Mouse (Mus musculus) brain, embryonic 18.5 days (tissue): Measurements from ENCODE around the gene Clpb.
A peak's percentile ranks its signal among the peaks of the same experiment; 100 is the strongest.
"Not testable (repeated sequence)": the region's sequence is repeated elsewhere in the genome, so short reads cannot be mapped to it uniquely, and the experiment has no call there.

Source experiments
- DNase-seq: peaks from one replicate; pipeline ENCODE4 v3.0.0-alpha.2; 2012; ENCODE audit warnings: low read depth, low spot score

Clpb gene

GRCm38 (mm10) chr7:101663514-101664159, at the start of gene Clpb:
Gene Clpb, plus strand, starts transcription at chr7:101663633.
- DNase-seq = peak; percentile 95

GRCm38 (mm10) chr7:101615406-101615805, 48.0 kb upstream of the Clpb start:
- no peak for DNase-seq

- DNase-seq = no peak
Observed at GRCm38 (mm10) chr7:101616136-101616835, 47.1 kb upstream of the Clpb start.

- no peak for DNase-seq
Observed at GRCm38 (mm10) chr7:101617438-101618165, 45.8 kb upstream of the Clpb start.

DNA sequence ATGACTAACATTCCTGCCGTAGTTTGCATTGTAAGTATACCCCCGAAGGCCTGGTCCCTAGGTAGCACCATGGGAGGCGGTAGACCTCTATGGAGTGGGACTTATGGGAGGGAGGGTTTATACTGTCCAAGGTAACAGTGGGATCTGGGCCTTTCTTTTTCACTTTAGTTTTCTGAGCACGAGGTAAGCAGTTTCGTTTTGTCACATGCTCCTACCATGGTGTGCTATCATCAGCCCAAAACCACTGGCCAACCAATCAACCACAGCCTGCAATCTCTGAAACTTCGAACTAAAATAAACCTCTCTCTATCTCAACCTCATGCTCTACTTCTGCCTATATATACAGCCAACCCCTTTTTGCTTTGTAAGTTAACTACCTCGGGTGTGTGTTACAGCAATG, 45.2 kb upstream of the Clpb start:
- DNase-seq = no peak

DNA sequence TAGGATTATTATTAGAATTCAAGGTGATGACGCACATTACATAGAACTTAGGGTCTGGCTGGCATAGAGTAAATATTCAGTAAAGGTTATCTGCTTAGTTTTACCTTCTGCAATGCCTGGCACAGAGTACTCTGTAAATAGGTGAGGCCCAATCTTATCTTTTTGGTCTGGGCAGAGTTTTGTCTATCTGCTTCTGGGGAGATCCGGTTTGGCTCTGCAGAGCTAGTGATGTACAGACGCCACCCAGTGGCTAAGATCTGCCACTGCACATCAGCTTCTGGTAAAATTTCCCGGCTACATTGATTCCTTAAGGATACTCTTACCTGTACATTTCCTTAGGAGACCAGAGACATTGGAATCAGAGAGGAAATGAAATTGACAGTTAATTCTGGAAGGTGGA, 43.1 kb upstream of the Clpb start:
- DNase-seq = no peak

- DNase-seq = not testable (repeated sequence)
Observed at GRCm38 (mm10) chr7:101621861-101622260, 41.6 kb upstream of the Clpb start.

DNA sequence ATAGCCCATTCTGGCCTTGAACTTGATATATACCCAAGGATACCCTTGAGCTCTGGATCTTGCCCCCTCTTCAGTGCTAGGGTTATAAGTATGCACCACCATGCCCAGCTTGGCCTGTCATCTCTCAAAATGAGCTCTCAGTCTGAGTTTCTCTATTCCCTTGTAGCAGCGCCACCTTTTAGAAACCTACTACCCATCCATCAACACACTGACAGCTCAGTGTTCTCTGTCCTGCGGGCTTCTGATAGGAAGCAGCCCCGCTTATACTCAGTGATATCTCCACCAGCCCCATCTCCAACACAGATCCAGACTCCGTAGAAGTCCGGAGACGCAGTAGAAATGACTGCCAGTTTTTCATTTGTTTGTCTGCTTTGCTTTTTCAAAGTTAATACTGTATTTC, 39.1 kb upstream of the Clpb start:
- no peak for DNase-seq

DNA sequence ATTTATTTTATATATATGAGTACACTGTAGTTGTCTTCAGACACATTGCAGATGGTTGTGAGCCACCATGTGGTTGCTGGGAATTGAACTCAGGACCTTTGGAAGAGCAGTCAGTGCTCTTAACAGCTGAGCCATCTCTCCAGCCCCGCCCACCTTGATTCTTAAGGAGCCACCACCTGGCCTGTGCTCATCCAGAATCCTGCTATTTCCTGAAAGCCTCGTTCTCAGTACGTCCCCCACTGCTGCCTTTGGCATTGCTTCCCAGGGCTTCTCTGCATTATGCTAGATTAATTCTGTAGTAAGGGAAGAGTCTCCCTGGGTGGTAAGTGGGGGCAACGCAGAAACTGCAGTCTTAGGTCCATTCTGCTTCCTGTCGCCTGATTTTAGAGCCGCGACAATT, 36.3 kb upstream of the Clpb start:
- not testable (repeated sequence) for DNase-seq

DNA sequence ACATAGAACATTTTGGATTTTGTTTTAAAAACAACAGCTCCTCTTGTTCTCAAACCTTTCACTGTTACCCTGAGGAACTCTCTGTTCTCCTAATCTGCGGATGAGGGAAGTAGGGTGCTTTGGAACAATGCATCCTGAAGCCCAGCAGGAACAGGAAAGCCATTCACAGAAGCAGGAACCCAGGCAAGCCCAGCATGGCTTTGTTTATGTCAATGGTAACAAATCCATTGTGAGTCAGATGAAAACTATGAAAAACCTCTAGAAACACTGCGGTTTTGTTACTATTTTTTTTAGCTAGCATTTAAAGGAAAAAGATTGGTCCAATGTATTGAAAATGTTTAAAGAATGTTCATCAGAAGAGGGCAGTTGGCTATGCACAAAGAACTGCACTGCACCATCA, 35.0 kb upstream of the Clpb start:
- DNase-seq = no peak

- DNase-seq = no peak
Observed at GRCm38 (mm10) chr7:101633629-101634177, 29.7 kb upstream of the Clpb start.

DNA sequence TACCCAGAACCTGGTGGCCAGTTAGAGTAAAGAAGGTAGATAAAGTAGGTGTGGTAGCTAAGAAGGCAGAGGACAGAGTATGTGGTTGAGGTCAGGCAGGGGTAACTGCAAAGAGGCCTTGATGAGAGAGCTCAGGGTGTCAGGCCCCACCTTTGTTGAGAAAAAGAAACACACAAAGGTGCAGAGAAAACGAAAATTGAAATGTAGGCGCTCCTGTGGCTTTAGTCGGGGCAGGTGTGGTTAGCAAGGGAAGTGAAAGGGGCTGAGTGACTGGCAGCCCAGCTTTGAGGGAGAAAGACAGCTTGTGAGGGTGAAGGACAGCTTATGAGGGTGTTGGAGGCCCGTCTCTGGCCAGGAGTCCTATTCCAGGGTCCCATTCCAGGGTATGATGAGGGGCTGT, 28.9 kb upstream of the Clpb start:
- no peak for DNase-seq

GRCm38 (mm10) chr7:101636056-101636455, 27.4 kb upstream of the Clpb start:
- DNase-seq = no peak

DNA sequence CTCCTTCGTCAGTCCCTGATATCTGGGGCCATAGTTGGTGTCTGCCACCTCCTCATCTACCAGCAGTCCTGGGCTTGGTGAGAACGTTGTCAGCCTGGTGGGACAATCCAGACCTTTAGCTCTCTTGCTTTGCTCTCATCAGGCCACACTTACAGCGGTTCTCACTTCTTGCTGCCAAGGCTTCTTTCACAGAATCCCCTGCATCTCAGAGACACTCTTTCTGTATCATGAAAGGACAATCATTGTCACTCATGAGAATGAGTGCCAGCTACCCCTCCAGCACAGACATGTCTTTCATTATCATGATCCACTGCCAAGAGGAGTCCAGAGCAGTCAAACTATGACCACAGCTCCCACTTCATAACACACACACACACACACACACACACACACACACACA, 19.6 kb upstream of the Clpb start:
- DNase-seq = no peak

DNA sequence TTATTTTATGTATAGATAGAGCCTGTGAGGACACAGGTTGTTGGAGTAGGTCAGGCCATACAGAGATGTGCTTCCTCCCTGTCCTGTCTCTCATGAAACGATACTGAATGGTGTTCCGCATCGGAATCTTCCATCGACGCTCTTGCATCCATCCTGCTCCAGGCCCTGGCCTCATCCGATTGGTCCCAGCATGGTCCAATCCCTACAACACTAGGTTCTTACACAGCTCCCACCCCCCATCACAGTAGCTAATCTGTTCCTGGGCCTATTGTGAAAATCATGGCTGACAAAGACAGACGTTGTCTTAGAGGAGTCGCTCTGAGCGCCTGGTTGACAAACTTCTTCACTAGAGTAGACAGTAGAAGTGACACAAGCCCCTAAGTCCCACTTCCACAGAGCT, 13.7 kb upstream of the Clpb start:
- no peak for DNase-seq

GRCm38 (mm10) chr7:101650565-101650964, 12.9 kb upstream of the Clpb start:
- DNase-seq = no peak

- DNase-seq = peak; percentile 37
Observed at GRCm38 (mm10) chr7:101653681-101654209, 9.7 kb upstream of the Clpb start.

- no peak for DNase-seq
Observed at GRCm38 (mm10) chr7:101654936-101655335, 8.5 kb upstream of the Clpb start.

DNA sequence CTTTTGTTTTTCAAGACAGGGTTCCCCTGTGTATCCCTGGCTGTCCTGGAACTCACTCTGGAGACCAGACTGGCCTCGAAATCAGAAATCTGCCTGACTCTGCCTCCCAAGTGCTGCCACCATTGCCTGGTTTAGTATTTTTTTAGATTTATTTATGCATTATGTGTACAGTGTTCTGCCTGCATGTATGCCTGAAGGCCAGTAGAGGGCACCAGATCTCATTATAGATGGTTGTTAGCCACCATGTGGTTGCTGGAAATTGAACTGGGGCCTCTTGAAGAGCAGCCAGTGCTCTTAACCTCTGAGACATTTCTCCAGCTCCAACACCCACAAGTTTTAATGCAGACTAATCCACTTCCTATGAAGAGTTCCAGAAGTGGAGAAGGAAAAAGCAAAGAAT, 1.4 kb upstream of the Clpb start:
- no peak for DNase-seq

GRCm38 (mm10) chr7:101666581-101666980, 3.1 kb downstream of the Clpb start:
- peak; percentile 20 for DNase-seq

DNA sequence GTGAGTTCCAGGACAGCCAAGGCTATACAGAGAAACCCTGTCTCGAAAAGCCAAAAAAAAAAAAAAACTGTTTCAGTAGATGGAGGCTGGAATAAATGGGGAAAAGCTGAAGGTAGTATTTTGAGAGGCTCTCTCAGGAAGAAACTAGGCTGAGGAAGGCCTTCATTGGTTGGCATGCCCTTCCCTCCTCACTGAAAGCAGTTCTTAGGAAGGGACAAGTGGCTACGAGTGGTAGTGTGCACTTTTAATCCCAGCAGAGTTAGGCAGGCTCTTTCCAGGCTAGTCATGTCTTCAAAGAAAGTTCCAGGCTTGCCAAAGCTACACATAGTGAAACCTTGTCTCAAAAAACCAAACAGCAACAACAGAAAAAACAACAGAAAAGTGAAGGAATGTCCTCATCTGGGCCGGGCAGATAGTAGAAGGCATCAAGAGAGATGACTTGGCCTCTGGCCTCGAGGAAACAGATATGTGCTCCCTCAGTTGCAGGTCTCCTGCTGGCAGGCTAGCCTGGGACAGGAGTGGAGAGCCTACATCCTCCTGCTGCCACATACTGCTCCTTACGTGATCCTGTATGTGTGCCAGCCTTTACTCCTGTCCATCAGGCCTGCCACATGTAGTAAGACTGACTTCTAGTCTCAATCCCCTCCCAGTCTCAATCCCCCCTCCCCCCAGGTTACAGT, 8.3 kb downstream of the Clpb start:
- DNase-seq = no peak

GRCm38 (mm10) chr7:101673497-101673896, 10.1 kb downstream of the Clpb start:
- no peak for DNase-seq
